Mouse (Mus musculus) bone marrow, adult 2 months (tissue): ENCODE measurements around the gene Tmem151a. TPM values are rescaled to one million over a fixed set of nuclear protein-coding genes. Genes with fewer than 3 reads are reported as not detected.

Experiments used
- H3K27ac ChIP-seq: fragments of 200-500 bp; 2 replicates; pipeline ENCODE4 v1.5.1; 2012; ENCODE audit warnings: low read depth, mild to moderate bottlenecking, control low read depth, inconsistent platforms, low read length; ENCODE audit not compliant: control insufficient read depth, poor library complexity, insufficient read depth
- H3K4me1 ChIP-seq: fragments of 200-500 bp; 2 replicates; pipeline ENCODE4 v1.6.1; 2011; ENCODE audit warnings: low read length; ENCODE audit not compliant: control insufficient read depth, insufficient read depth
- H3K4me3 ChIP-seq: fragments of 200-500 bp; replicated peaks from 2 replicates; pipeline ENCODE3; 2011; ENCODE audit warnings: mild to moderate bottlenecking, low read depth, low read length, control low read depth; ENCODE audit not compliant: control insufficient read depth
- CTCF ChIP-seq: fragments of 200-500 bp; IDR thresholded peaks from 2 replicates; pipeline ENCODE4 v1.5.1; 2011; ENCODE audit warnings: low read length, control low read depth; ENCODE audit not compliant: control insufficient read depth, insufficient read depth
- POLR2A ChIP-seq: fragments of 200-500 bp; IDR thresholded peaks from 2 replicates; pipeline ENCODE4 v1.6.1; 2011; ENCODE audit warnings: low read depth, mild to moderate bottlenecking, control low read depth, low read length, borderline replicate concordance; ENCODE audit not compliant: control insufficient read depth
- WGBS: fragments of 180-500 bp; shearing (Covaris S2); methylation state at CpG from one replicate; pipeline ENCODE4 v1.1.7; 2018; 5-methylcytosine and 5-hydroxymethylcytosine counted together
- polyA plus RNA-seq: library from polyadenylated mRNA; stranded (reverse); fragments of >200 nt; gene quantifications from 2 replicates; pipeline ENCODE4 v1.2.4, GENCODE M21; 2011; ENCODE audit warnings: low replicate concordance; ENCODE audit not compliant: missing spikeins, insufficient read depth, insufficient read length

Gene Tmem151a
- polyA plus RNA-seq, 1 experiment = not detected

DNA sequence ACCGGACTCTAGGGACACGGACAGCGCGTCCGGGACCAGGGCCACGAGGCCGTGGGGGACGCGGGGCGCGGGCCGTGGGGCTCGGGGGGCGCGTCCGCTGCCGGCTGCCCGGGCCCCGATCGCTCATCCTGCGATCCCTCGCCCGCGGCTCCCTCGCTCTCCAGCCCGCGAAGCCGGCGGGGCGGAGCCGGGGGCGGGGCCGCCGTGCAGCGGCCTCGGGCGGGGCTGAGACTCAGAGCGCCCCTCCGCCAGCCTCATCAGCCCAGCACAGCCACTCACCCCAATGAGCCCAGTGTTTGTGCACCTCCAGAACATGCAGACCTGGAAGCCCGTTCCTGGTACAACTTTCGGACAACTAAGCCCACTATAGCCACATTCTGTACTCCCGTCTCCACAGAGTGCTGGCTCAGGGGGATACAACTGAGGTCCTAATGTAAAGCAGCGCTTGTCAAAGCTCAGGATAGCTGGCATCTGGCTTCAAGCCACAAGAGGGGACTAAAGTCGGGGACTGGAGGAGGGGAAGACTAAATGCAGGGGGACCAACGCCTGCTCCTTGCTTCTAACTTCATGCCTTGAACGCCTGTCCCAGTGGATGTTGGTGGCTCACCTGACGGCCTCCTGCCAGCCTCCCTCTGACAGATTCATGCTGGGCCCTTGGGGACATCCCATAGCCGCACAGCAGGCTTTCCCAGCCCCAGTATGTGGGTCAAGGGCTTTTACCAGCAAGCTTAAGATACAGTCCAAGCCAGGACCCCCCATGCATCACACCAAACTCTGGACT, 13.2 kb upstream of the Tmem151a start, which contains the start of gene Cnih2:
TSS of gene Cnih2 (minus strand) at position 159 of the 781 bp plus-strand sequence.
- H3K27ac ChIP-seq = no peak within 1 kb of the TSS
- 10% methylated on average over 45 of the region's 48 CpGs for WGBS
- TF ChIP-seq CTCF (no peak), POLR2A (no peak)
- no peak within 1 kb of the TSS for H3K4me3 ChIP-seq
- no peaks in the 10 kb centered on the region for H3K4me1 ChIP-seq

DNA sequence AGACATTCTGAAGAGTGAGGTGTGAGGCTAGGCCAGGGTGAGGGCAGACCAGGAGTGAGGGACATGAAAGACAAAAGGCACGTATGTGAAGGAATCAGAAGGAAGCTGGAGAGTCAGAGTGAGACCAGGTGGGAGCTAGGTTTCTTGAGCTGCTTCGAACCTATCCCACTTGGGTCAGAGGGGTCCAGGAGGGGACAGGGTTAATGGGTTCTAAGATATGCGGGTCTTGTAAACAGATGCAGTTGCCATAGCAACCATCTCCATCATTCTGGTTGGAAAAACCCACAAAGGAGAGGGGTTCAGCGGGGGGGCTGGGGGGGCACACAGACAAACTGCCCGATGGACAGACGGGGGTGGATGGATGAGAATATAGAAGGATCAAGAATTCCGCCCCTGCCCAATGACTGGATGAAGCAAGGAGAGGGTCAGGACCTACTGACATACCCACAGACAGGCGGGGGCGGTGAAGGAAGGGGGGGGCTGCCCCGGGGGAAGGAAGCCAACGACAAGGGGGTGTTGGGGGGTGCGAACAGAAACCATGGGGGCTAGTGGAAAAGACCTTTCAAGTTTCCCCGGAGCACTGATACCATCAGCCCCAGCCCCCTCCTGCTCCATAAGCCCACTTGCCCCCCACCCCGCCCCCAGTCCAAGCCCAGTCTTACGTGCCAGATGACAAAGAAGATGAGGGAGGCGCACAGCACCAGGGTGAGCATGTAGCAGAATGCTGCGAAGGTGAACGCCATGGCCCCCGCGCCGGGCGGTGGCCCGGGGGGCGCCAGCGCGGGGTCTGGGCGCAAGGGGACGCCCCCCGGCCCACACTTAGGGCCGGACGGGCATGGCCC, 12.4 kb upstream of the Tmem151a start:
- Histone ChIP-seq H3K4me3 (no peak overlapping the region), H3K27ac (no peak overlapping the region), H3K4me1 (no peaks in the 10 kb centered on the region)
- no peak for TF ChIP-seq CTCF
- TF ChIP-seq POLR2A = no peak
- WGBS = 11% methylated on average over 31 of the region's 31 CpGs

DNA sequence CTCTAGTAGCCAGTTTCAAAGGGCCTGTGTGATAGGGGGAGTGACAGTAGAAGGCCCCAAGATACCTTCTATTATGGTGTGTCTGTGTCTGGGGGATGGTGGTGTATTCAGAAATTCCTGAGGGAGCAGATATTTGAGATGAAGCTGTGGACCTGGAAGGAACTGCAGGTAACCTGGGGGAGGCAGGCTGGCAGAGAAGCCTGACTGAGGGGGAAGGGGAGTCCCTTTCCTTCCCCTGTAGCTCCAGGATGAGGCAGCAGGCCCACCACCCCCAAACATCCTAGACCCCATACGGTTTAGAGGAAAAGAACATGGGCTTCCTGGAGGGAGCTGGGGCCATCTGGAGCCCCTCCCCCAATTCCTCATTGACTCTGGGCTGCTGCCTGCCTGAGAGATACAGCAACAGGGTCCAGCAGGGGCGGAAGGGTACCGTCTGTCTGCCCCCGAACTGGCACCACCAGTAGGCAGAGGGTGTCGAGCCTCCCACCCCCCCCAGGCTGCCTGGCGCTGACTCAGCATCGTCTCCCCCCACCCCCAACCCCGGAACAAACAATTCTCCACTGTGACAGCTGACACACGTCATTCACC, 10.7 kb upstream of the Tmem151a start:
- H3K4me1 ChIP-seq = no peaks in the 10 kb centered on the region
- 8% methylated on average over 9 of the region's 9 CpGs for WGBS
- H3K27ac ChIP-seq = no peak overlapping the region

DNA sequence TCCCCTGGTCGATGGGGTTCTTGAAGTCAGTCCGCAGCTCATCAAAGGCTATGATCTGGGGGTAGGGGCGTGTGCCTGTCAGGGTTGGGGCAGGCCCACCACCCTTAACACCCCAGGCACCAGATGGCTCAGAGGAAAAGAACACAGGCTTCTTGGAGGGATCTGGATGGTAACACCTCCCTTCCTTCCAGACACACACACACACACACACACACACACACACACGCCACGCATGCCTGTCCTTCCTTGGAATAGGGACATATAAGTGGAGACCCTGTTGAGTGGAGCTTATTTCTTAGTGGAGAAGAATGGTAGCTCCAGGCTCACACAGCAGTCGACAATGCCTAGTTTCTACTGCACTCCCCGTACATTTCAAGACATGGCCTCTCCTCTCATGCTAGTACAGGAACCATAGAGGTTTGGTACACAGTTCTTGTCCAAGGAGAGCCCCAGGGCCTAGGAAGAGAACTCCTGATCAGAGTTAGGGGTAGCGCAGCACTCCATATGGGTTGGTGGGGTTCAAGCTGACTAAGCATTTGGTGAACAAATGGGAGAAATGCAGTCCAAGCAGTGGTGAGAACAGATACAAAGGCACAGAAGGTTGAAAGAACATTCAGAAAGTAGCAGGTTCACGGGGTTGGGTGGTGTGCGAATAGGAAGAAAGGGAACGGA, 9.6 kb upstream of the Tmem151a start:
- WGBS = 50% methylated on average over 11 of the region's 11 CpGs
- no peak overlapping the region for H3K4me3 ChIP-seq
- TF ChIP-seq CTCF (no peak), POLR2A (no peak)

More for the DNA sequence above, 10.7 kb upstream of the Tmem151a start:
- H3K4me3 ChIP-seq = no peak overlapping the region
- TF ChIP-seq POLR2A = no peak
- TF ChIP-seq CTCF = no peak

DNA sequence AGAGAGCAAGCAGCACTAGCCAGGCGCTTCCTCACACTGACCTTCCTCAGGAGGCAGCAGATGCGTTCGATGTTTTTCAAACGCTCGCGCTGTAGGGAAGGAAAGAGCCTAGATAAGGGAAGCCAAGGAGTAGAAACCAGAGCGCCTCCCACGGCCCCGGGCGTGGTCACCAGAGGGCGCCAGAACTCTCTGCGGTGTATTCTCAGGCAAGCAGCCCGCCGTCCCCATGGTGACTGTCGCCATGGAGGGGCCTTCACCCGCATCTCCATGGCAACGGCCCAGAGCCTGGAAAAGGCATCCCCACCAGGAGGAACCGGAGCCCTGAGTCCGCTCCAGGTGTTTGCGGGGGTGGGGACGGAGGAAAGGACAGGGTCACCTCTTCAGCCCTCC, 8.9 kb upstream of the Tmem151a start:
- Histone ChIP-seq H3K4me1 (no peaks in the 10 kb centered on the region), H3K4me3 (no peak overlapping the region), H3K27ac (no peak overlapping the region)
- TF ChIP-seq CTCF = peak; percentile 79
- TF ChIP-seq POLR2A = peak; percentile 45; the same call in 1 of the 2 replicates
- WGBS = 1% methylated on average over 21 of the region's 21 CpGs

More for the DNA sequence above, 9.6 kb upstream of the Tmem151a start:
- H3K27ac ChIP-seq = no peak overlapping the region
- H3K4me1 ChIP-seq = no peaks in the 10 kb centered on the region

DNA sequence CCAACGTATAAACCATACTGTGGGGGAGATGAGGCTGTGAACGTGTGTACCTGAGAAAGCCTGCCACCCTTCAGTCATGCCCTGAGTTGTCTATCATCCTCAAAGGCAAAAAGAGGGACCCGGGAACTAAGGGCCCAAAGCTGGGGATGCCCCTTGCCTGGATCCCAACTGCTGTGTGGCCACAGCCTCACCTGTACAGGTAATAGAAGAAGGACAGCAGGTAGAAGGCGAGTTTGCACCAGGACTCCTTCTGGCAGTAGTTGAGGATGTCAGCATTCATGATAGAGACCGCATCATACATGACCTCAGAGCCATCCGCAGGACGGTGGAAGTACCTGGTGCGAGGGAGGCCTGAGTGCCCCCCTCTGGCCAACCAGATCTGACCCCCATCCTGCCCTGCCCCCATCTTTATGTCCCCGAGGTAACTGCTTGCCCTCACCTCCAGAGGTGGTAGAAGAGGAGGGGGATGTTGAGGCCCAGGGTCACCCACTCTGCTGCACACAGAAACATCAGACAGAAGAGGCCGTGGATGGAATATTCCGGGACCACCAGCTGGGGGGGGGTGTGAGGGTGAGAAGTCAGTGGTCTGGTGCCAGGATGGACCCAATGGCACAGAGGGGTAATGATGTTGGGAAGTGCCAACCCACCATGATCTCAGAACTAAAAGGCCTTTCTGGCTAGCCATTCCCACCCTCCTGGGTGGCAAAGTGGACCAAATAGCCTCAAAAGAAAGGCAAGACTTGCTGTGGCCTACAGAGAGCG, 8.3 kb upstream of the Tmem151a start:
- Histone ChIP-seq H3K27ac (no peak overlapping the region), H3K4me1 (no peaks in the 10 kb centered on the region), H3K4me3 (no peak overlapping the region)
- 75% methylated on average over 12 of the region's 12 CpGs for WGBS
- no peak for TF ChIP-seq CTCF
- TF ChIP-seq POLR2A = no peak

DNA sequence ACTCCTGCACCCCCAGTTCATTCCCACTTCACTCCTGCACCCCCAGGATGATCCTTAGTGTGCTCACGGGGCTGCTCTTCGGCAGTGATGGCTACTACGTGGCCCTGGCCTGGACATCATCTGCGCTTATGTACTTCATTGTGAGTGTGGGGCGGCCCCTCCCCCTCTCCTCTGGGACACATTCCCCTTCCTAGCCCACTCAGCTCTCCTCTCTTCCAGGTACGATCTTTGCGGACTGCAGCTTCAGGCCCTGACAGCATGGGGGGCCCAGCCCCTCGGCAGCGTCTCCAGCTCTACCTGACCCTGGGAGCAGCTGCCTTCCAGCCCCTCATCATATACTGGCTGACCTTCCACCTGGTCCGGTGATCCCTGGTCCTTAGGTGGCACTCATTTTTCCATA, 6.8 kb upstream of the Tmem151a start:
- TF ChIP-seq POLR2A = no peak
- Histone ChIP-seq H3K27ac (no peak overlapping the region), H3K4me3 (no peak overlapping the region), H3K4me1 (peaks cover 2% of the 10 kb centered on the region; the same call in 1 of the 2 replicates)
- 91% methylated on average over 10 of the region's 10 CpGs for WGBS
